Mouse (Mus musculus): Measurements from ENCODE around the gene Rpl36. TPM values are rescaled to one million over a fixed set of nuclear protein-coding genes. Genes with fewer than 3 reads are reported as not detected.
A peak's percentile ranks its signal among the peaks of the same experiment; 100 is the strongest.

Rpl36 gene
- 1,192 and 2,008 TPM in 2 replicates for total RNA-seq (2014; rRNA removed; ENCODE audit: low replicate concordance)
- polyA plus RNA-seq (2015; fragmentation: Nextera tagmentation; extraction: Ambion mirVana): 1,600 and 1,704 TPM in 2 replicates

DNA sequence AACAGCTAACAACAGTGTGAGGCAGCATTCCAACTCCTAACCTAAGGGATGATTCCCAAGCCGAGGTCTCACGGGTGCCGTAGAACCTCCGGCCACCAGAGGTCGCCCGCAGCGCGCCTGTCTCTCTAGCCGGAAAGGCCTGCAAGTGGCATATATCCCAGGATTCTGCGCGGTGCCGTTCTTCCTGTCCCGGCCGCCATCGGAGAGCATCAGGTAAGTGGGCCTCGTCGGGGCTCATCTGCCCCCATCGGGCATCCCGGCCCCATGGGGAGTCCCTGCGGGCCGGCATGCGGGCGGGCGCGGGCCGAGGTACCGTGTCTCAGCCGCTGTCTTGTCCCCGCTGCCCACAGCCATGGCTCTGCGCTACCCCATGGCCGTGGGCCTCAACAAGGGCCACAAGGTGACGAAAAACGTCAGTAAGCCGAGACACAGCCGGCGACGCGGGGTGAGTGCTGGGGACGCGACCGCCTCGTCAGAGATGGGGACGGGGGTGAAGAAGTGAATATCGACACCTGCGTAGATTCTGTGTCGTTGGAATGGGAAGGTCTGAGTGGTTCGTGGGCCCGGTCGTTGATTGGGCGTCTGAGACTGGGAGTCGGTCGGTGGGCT is at the start of gene Rpl36:
Gene Rpl36, plus strand, starts transcription at position 181 of the 609 bp plus-strand sequence.
- TF ChIP-seq CTCF (IDR thresholded peaks at IDR 0.05; ENCODE audit: low read depth): peak; percentile 95
- peak; percentile 45; the same call in 1 of the 2 replicates for TF ChIP-seq EP300 (IDR thresholded peaks at IDR 0.05; ENCODE audit: low read depth)
- peaks cover 37% of the 10 kb centered on the region for H3K36me3 ChIP-seq (replicated peaks; ENCODE audit: control insufficient read depth, insufficient read depth, low read length)
- H3K4me2 ChIP-seq (ENCODE audit: low read depth, low read length): peak within 1 kb of the TSS; percentile 81
- H3K4me1 ChIP-seq (ENCODE audit: control insufficient read depth, insufficient read depth): peaks cover 18% of the 10 kb centered on the region
- H3K9me3 ChIP-seq (replicated peaks; ENCODE audit: control insufficient read depth, low read length): no peaks in the 10 kb centered on the region
- WGBS: under 1% methylated on average over 52 of the region's 52 CpGs
- DNase-seq (ENCODE audit: low spot score): peak; percentile 88
- peak within 1 kb of the TSS; percentile 84 for H3K4me3 ChIP-seq (ENCODE audit: low read depth, low read length)
- H3K27ac ChIP-seq (ENCODE audit: low read depth): peak within 1 kb of the TSS; percentile 87
- no peaks in the 10 kb centered on the region for H3K27me3 ChIP-seq (ENCODE audit: control insufficient read depth, insufficient read depth, low read length)
- ATAC-seq (ENCODE audit: insufficient read depth, low read depth): peak; percentile 64
- peak within 1 kb of the TSS; percentile 90 for H3K9ac ChIP-seq (replicated peaks; ENCODE audit: low read depth, low read length)

DNA sequence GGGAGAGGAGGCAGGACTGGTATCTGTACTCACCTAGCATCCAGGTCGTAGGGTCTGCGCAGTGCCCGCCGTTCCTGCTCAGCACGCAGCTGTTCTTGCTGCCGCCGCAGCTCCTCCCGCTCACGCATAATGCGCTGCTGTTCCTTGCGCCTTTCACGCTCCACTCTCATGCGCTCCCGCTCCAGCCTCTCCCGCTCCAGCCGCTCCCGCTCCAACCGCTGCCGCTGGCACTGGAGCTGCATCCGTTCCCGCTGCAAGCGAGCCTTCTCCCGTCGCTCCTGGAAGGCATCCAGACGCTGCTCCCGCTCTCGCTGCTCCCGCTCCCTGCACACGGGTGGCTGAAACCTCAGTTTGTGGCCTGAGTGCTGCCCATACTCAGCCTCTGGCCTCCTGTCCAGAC is 46.9 kb upstream of the Rpl36 start:
- ATAC-seq (ENCODE audit: insufficient read depth, low read depth) (no peak), DNase-seq (ENCODE audit: low spot score) (no peak)
- H3K9ac ChIP-seq (replicated peaks; ENCODE audit: low read depth, low read length): no peak overlapping the region
- no peak overlapping the region for H3K27ac ChIP-seq (ENCODE audit: low read depth)
- H3K4me1 ChIP-seq (ENCODE audit: control insufficient read depth, insufficient read depth): no peaks in the 10 kb centered on the region
- no peaks in the 10 kb centered on the region for H3K27me3 ChIP-seq (ENCODE audit: control insufficient read depth, insufficient read depth, low read length)
- H3K36me3 ChIP-seq (replicated peaks; ENCODE audit: control insufficient read depth, insufficient read depth, low read length): peaks cover 99% of the 10 kb centered on the region
- 88% methylated on average over 29 of the region's 29 CpGs for WGBS
- no peak overlapping the region for H3K4me3 ChIP-seq (ENCODE audit: low read depth, low read length)
- no peak for TF ChIP-seq EP300 (IDR thresholded peaks at IDR 0.05; ENCODE audit: low read depth)
- no peaks in the 10 kb centered on the region for H3K9me3 ChIP-seq (replicated peaks; ENCODE audit: control insufficient read depth, low read length)
- H3K4me2 ChIP-seq (ENCODE audit: low read depth, low read length): no peak overlapping the region

DNA sequence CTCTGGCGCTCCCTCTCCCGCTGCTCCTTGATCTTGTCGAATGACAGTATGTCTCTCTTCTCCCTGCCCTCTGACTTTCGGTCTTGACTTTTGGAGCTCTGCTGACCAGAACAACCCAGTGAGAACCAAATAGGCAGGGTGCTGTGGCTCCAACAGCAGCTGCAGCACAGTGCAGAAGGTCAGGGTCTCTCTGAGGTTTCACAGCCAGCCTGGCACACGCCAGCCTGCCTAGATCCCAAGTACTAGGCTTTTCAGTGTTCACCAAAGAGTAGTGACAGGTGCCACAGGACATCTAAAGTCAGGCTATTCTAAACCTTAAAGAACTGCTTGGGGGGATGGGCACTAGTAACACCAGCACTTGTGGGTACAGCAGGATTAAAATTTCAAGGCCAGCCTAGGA is 46.3 kb upstream of the Rpl36 start:
- no peak overlapping the region for H3K4me2 ChIP-seq (ENCODE audit: low read depth, low read length)
- no peak for TF ChIP-seq EP300 (IDR thresholded peaks at IDR 0.05; ENCODE audit: low read depth)
- no peak for TF ChIP-seq CTCF (IDR thresholded peaks at IDR 0.05; ENCODE audit: low read depth)
- no peak overlapping the region for H3K27ac ChIP-seq (ENCODE audit: low read depth)
- H3K9me3 ChIP-seq (replicated peaks; ENCODE audit: control insufficient read depth, low read length): no peaks in the 10 kb centered on the region
- H3K4me1 ChIP-seq (ENCODE audit: control insufficient read depth, insufficient read depth): no peaks in the 10 kb centered on the region
- H3K9ac ChIP-seq (replicated peaks; ENCODE audit: low read depth, low read length): no peak overlapping the region
- ATAC-seq (ENCODE audit: insufficient read depth, low read depth): no peak
- peaks cover 99% of the 10 kb centered on the region for H3K36me3 ChIP-seq (replicated peaks; ENCODE audit: control insufficient read depth, insufficient read depth, low read length)
- H3K4me3 ChIP-seq (ENCODE audit: low read depth, low read length): no peak overlapping the region
- 93% methylated on average over 5 of the region's 5 CpGs for WGBS
- no peaks in the 10 kb centered on the region for H3K27me3 ChIP-seq (ENCODE audit: control insufficient read depth, insufficient read depth, low read length)
- no peak for DNase-seq (ENCODE audit: low spot score)

DNA sequence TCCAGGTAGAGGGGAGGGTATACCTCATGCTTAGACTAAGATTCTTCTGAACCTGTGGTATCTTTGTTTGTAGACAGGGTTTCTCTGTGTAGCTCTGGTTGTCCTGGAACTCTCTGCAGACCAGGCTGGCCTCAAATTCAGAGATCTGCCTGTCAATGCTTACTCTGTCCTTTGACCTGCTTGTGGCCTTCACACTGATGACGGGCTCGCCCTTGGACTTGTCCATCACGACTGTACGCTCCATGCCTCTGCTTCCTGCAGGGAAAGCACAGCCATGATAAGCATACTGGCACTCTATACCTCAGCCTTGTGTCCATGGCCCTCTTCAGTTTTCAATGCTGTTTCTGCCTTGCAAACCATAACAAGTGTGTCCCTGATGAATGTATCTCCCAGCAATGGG is 45.8 kb upstream of the Rpl36 start:
- ATAC-seq (ENCODE audit: insufficient read depth, low read depth): no peak
- Histone ChIP-seq H3K27ac (ENCODE audit: low read depth) (no peak overlapping the region), H3K4me2 (ENCODE audit: low read depth, low read length) (no peak overlapping the region), H3K4me3 (ENCODE audit: low read depth, low read length) (no peak overlapping the region), H3K4me1 (ENCODE audit: control insufficient read depth, insufficient read depth) (no peaks in the 10 kb centered on the region), H3K9me3 (replicated peaks; ENCODE audit: control insufficient read depth, low read length) (no peaks in the 10 kb centered on the region), H3K27me3 (ENCODE audit: control insufficient read depth, insufficient read depth, low read length) (no peaks in the 10 kb centered on the region), H3K9ac (replicated peaks; ENCODE audit: low read depth, low read length) (no peak overlapping the region), H3K36me3 (replicated peaks; ENCODE audit: control insufficient read depth, insufficient read depth, low read length) (peaks cover 99% of the 10 kb centered on the region)
- DNase-seq (ENCODE audit: low spot score): no peak
- 77% methylated on average over 4 of the region's 4 CpGs for WGBS
- TF ChIP-seq EP300 (IDR thresholded peaks at IDR 0.05; ENCODE audit: low read depth) (no peak), CTCF (IDR thresholded peaks at IDR 0.05; ENCODE audit: low read depth) (no peak)

DNA sequence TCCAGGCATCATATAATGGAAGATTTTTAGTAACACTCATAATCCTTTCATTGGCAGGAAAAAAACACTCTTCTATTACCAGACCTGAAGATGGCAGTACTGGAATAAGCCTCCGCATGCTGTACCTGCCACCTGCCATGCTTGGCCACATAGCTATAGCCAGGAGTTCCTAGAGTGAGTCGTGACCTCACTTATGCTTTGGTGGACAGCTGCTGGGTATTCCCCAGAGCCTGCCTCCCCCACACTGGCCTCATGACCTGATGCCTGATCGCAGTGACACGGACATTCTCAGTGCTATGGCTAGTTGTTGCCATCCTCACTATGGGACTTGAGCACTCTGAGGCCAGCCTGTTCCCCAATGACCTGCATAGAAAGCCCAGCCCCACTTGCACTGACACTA is 42.9 kb upstream of the Rpl36 start:
- WGBS: 83% methylated on average over 4 of the region's 4 CpGs
- no peak overlapping the region for H3K4me2 ChIP-seq (ENCODE audit: low read depth, low read length)
- H3K27me3 ChIP-seq (ENCODE audit: control insufficient read depth, insufficient read depth, low read length): no peaks in the 10 kb centered on the region
- H3K9me3 ChIP-seq (replicated peaks; ENCODE audit: control insufficient read depth, low read length): no peaks in the 10 kb centered on the region
- no peak overlapping the region for H3K9ac ChIP-seq (replicated peaks; ENCODE audit: low read depth, low read length)
- no peaks in the 10 kb centered on the region for H3K4me1 ChIP-seq (ENCODE audit: control insufficient read depth, insufficient read depth)
- H3K27ac ChIP-seq (ENCODE audit: low read depth): no peak overlapping the region
- DNase-seq (ENCODE audit: low spot score) (no peak), ATAC-seq (ENCODE audit: insufficient read depth, low read depth) (no peak)
- TF ChIP-seq EP300 (IDR thresholded peaks at IDR 0.05; ENCODE audit: low read depth) (no peak), CTCF (IDR thresholded peaks at IDR 0.05; ENCODE audit: low read depth) (no peak)
- no peak overlapping the region for H3K4me3 ChIP-seq (ENCODE audit: low read depth, low read length)
- peaks cover 97% of the 10 kb centered on the region for H3K36me3 ChIP-seq (replicated peaks; ENCODE audit: control insufficient read depth, insufficient read depth, low read length)

DNA sequence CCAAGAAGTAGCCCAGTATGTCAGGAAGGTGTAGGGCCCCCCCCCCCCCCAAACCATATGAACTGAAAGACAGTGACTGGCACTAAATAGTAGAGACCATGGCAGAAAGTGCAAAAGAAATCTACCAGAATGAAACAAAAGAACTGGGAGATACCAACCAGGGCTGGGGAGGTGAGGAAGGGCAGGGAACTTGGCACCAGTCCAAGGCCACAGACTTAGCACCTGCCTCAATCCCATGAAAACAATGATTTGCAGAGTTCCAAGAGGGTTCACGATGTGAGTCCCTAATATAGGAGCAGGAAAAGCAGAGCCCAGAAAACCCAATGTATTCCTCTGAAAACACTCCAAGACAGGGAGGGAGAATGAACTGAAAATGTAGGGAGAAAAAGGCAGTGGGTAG is 41.1 kb upstream of the Rpl36 start:
- Histone ChIP-seq H3K36me3 (replicated peaks; ENCODE audit: control insufficient read depth, insufficient read depth, low read length) (peaks cover 91% of the 10 kb centered on the region), H3K4me1 (ENCODE audit: control insufficient read depth, insufficient read depth) (no peaks in the 10 kb centered on the region), H3K9me3 (replicated peaks; ENCODE audit: control insufficient read depth, low read length) (no peaks in the 10 kb centered on the region), H3K27ac (ENCODE audit: low read depth) (no peak overlapping the region), H3K27me3 (ENCODE audit: control insufficient read depth, insufficient read depth, low read length) (no peaks in the 10 kb centered on the region), H3K4me2 (ENCODE audit: low read depth, low read length) (no peak overlapping the region), H3K4me3 (ENCODE audit: low read depth, low read length) (no peak overlapping the region), H3K9ac (replicated peaks; ENCODE audit: low read depth, low read length) (no peak overlapping the region)
- ATAC-seq (ENCODE audit: insufficient read depth, low read depth) (no peak), DNase-seq (ENCODE audit: low spot score) (no peak)
- TF ChIP-seq CTCF (IDR thresholded peaks at IDR 0.05; ENCODE audit: low read depth) (no peak), EP300 (IDR thresholded peaks at IDR 0.05; ENCODE audit: low read depth) (no peak)
- 35% methylated on average over 1 of the region's 1 CpGs for WGBS

Measured in heart, postnatal 0 days (tissue).